Mouse (Mus musculus): Measurements from ENCODE around the gene Slc35f2. TPM values are rescaled to one million over a fixed set of nuclear protein-coding genes. Genes with fewer than 3 reads are reported as not detected.
A peak's percentile ranks its signal among the peaks of the same experiment; 100 is the strongest.

The Slc35f2 gene
- polyA plus RNA-seq (2015; fragmentation: Nextera tagmentation; extraction: Ambion mirVana): 32.9 and 33.1 TPM in 2 replicates

DNA sequence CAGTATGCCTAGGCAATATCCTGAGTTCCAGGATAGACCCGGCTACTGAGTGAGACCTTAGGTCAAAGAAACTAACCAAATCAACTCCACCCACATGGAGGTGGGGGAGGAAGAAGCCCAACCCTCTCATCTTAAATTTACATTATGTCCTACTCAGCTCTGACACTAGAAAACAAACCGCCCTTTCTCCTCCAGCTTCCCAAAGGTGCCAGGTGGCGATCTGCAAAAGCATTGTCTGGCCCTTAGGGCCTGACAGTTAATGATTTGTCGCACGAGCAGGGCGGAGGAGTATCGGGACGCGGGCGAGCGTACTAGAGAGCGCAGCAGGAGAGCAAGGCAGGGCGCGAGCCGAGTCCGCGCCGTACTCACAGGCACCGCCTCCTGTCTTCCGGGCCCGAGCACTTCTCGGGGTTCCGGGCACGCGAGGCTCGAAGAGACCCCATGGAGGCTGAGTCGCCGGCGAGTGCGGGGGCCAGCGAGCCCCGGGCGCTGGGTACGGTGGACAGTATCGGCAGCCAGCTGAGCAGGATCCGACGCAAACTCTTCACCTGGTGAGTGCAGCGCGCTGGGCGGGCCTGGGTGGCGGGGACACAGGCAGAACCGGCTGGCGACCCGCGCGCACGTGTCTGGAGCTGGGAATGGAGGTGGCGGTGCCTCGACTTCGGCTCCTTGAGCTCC is at the start of gene Slc35f2:
Gene Slc35f2 (plus strand): TSS at position 195 of the 678 bp plus-strand sequence.
- Histone ChIP-seq H3K4me3 (ENCODE audit: low read depth, low read length) (peak within 1 kb of the TSS; percentile 64), H3K9ac (ENCODE audit: low read depth, low read length) (peak within 1 kb of the TSS; percentile 62), H3K27me3 (replicated peaks; ENCODE audit: control insufficient read depth, insufficient read depth, low read length) (no peaks in the 10 kb centered on the region), H3K36me3 (ENCODE audit: control insufficient read depth, insufficient read depth) (no peaks in the 10 kb centered on the region), H3K4me2 (replicated peaks; ENCODE audit: low read depth) (peak within 1 kb of the TSS; percentile 91), H3K9me3 (ENCODE audit: control insufficient read depth) (no peaks in the 10 kb centered on the region), H3K27ac (ENCODE audit: low read depth, low read length) (peak within 1 kb of the TSS; percentile 92), H3K4me1 (replicated peaks; ENCODE audit: control insufficient read depth, insufficient read depth, low read length) (peaks cover 2% of the 10 kb centered on the region; the same call in 1 of the 2 replicates)
- under 1% methylated on average over 50 of the region's 50 CpGs for WGBS
- peak; percentile 86 for ATAC-seq
- peak; percentile 22; the same call in 1 of the 2 replicates for TF ChIP-seq CTCF (IDR thresholded peaks at IDR 0.05; ENCODE audit: low read depth)

DNA sequence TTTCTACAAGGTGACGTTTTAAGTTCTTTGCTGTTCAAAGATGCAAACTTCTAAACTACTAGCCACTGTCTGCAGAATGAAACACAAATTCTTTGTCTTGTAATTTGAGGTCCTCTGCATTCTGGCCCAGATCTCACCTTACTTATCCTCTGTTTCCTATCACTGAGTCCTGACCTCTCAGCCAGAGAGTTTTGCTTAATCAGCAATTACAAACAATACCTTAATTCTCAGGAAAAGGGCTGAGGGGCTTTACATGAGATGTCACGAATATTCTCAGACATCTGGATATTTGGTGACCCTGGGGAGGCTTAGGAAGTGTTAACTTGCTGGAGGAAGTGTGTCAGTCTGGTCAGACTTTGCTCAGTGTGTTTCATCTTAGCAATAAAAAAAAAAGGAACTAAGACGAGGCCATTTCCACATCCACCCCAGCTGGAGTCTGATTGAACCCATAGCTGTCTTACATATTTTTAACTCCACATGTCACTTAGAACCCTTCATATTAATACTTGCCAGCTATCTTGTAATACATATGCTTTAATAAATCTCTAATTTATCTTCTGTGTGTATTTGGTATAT is 30.4 kb upstream of the Slc35f2 start:
- Histone ChIP-seq H3K4me2 (replicated peaks; ENCODE audit: low read depth) (no peak overlapping the region), H3K27me3 (replicated peaks; ENCODE audit: control insufficient read depth, insufficient read depth, low read length) (no peaks in the 10 kb centered on the region), H3K4me3 (ENCODE audit: low read depth, low read length) (no peak overlapping the region), H3K36me3 (ENCODE audit: control insufficient read depth, insufficient read depth) (no peaks in the 10 kb centered on the region), H3K9ac (ENCODE audit: low read depth, low read length) (no peak overlapping the region), H3K9me3 (ENCODE audit: control insufficient read depth) (no peaks in the 10 kb centered on the region), H3K27ac (ENCODE audit: low read depth, low read length) (no peak overlapping the region), H3K4me1 (replicated peaks; ENCODE audit: control insufficient read depth, insufficient read depth, low read length) (no peaks in the 10 kb centered on the region)
- WGBS: 34% methylated on average over 3 of the region's 3 CpGs
- TF ChIP-seq CTCF (IDR thresholded peaks at IDR 0.05; ENCODE audit: low read depth): no peak
- ATAC-seq: no peak

DNA sequence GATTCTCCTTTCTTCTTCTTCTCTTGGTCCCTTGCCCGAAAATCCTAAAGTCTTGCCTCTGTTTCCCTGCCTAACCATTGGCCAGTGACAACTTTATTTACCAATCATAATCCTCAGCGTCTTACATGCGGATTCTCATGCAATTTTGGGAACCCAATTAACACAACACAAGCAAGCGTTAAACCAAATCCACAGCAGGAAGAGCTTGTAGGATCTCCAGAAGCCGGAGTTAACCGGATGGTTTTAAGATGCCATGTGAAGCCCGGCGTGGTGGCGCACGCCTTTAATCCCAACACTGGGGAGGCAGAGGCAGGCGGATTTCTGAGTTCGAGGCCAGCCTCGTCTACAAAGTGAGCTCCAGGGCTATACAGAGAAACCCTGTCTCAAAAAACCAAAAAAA is 20.9 kb upstream of the Slc35f2 start:
- no peaks in the 10 kb centered on the region for H3K4me1 ChIP-seq (replicated peaks; ENCODE audit: control insufficient read depth, insufficient read depth, low read length)

DNA sequence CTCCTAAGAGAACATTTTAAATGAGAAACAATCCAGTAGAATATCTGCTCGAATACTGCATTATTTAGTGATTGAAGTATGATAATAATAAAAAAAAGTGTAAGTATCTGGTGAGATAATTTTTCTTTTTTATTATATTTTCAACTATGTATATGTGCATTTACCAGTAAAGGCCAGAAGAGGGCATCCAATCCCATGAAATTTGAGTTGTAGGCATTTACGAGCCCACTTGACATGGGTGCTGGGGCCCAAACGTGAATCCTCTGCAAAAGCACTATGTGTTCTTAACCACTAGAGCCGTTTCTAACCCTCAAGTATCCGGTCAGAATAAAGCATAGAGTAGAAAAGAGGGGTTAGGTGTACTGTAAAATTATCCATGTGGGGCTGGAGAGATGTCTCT is 20.4 kb upstream of the Slc35f2 start:
- ATAC-seq: no peak
- no peaks in the 10 kb centered on the region for H3K27me3 ChIP-seq (replicated peaks; ENCODE audit: control insufficient read depth, insufficient read depth, low read length)
- WGBS: 44% methylated on average over 5 of the region's 5 CpGs
- H3K27ac ChIP-seq (ENCODE audit: low read depth, low read length): no peak overlapping the region
- H3K4me3 ChIP-seq (ENCODE audit: low read depth, low read length): no peak overlapping the region
- H3K4me1 ChIP-seq (replicated peaks; ENCODE audit: control insufficient read depth, insufficient read depth, low read length): no peaks in the 10 kb centered on the region
- H3K9ac ChIP-seq (ENCODE audit: low read depth, low read length): no peak overlapping the region
- peak; percentile 60 for TF ChIP-seq CTCF (IDR thresholded peaks at IDR 0.05; ENCODE audit: low read depth)
- H3K4me2 ChIP-seq (replicated peaks; ENCODE audit: low read depth): no peak overlapping the region
- no peaks in the 10 kb centered on the region for H3K36me3 ChIP-seq (ENCODE audit: control insufficient read depth, insufficient read depth)
- H3K9me3 ChIP-seq (ENCODE audit: control insufficient read depth): no peaks in the 10 kb centered on the region

More for the DNA sequence above, 20.9 kb upstream of the Slc35f2 start:
- no peak for TF ChIP-seq CTCF (IDR thresholded peaks at IDR 0.05; ENCODE audit: low read depth)
- 88% methylated on average over 13 of the region's 13 CpGs for WGBS
- Histone ChIP-seq H3K27me3 (replicated peaks; ENCODE audit: control insufficient read depth, insufficient read depth, low read length) (no peaks in the 10 kb centered on the region), H3K36me3 (ENCODE audit: control insufficient read depth, insufficient read depth) (no peaks in the 10 kb centered on the region), H3K4me3 (ENCODE audit: low read depth, low read length) (no peak overlapping the region), H3K27ac (ENCODE audit: low read depth, low read length) (no peak overlapping the region), H3K9me3 (ENCODE audit: control insufficient read depth) (no peaks in the 10 kb centered on the region), H3K4me2 (replicated peaks; ENCODE audit: low read depth) (no peak overlapping the region), H3K9ac (ENCODE audit: low read depth, low read length) (no peak overlapping the region)
- no peak for ATAC-seq

DNA sequence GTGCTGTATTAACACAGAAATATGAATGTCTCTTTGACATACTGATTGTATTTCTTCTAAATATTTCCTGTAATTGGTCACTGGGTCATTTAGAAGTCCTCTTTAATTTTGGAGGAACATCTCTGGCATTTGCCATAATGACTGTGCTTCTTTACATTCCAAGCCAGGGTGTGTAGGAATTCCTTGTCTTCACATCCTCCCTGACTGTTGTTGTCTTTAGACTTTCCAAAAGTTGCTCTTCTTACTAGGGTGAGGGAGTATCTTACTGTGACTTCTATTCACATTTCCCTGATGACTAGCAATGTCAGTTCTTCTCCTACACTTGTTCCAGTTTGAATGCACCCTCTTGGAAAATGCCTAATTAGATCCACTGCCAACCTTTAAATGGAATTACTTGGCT is 16.5 kb upstream of the Slc35f2 start:
- H3K27ac ChIP-seq (ENCODE audit: low read depth, low read length): no peak overlapping the region
- no peak for ATAC-seq
- H3K9ac ChIP-seq (ENCODE audit: low read depth, low read length): no peak overlapping the region
- no peaks in the 10 kb centered on the region for H3K27me3 ChIP-seq (replicated peaks; ENCODE audit: control insufficient read depth, insufficient read depth, low read length)
- H3K4me1 ChIP-seq (replicated peaks; ENCODE audit: control insufficient read depth, insufficient read depth, low read length): no peaks in the 10 kb centered on the region
- no peak overlapping the region for H3K4me3 ChIP-seq (ENCODE audit: low read depth, low read length)
- TF ChIP-seq CTCF (IDR thresholded peaks at IDR 0.05; ENCODE audit: low read depth): no peak
- no peaks in the 10 kb centered on the region for H3K36me3 ChIP-seq (ENCODE audit: control insufficient read depth, insufficient read depth)
- no peak overlapping the region for H3K4me2 ChIP-seq (replicated peaks; ENCODE audit: low read depth)
- H3K9me3 ChIP-seq (ENCODE audit: control insufficient read depth): no peaks in the 10 kb centered on the region

DNA sequence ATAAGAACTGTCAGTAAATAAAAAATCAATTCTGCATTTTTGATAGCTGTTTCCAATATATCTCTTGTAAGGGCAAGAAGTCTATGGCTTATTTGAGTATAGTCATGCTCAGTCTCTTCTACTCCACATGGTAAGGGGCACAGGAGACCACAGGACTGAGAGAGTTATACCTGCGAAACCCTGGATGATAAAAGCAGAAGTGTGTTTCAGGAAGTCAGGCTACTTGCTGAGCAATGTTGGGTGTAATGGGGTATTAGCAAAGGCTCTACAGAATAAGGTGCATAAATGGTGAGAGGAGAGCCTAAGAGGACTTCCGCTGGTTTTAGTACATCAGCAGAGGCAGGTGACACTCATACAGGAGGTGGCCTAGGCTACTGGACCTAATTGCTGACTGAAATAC is 13.2 kb upstream of the Slc35f2 start:
- H3K9me3 ChIP-seq (ENCODE audit: control insufficient read depth): no peaks in the 10 kb centered on the region
- H3K4me2 ChIP-seq (replicated peaks; ENCODE audit: low read depth): no peak overlapping the region
- WGBS: 92% methylated on average over 2 of the region's 2 CpGs
- H3K9ac ChIP-seq (ENCODE audit: low read depth, low read length): no peak overlapping the region
- H3K27ac ChIP-seq (ENCODE audit: low read depth, low read length): no peak overlapping the region
- H3K27me3 ChIP-seq (replicated peaks; ENCODE audit: control insufficient read depth, insufficient read depth, low read length): no peaks in the 10 kb centered on the region
- ATAC-seq: no peak
- H3K36me3 ChIP-seq (ENCODE audit: control insufficient read depth, insufficient read depth): no peaks in the 10 kb centered on the region
- H3K4me1 ChIP-seq (replicated peaks; ENCODE audit: control insufficient read depth, insufficient read depth, low read length): no peaks in the 10 kb centered on the region
- H3K4me3 ChIP-seq (ENCODE audit: low read depth, low read length): no peak overlapping the region
- no peak for TF ChIP-seq CTCF (IDR thresholded peaks at IDR 0.05; ENCODE audit: low read depth)

All from intestine, postnatal 0 days (tissue).